Mouse (Mus musculus): Measurements from ENCODE around the gene Ubash3a. TPM values are rescaled to one million over a fixed set of nuclear protein-coding genes. Genes with fewer than 3 reads are reported as not detected.
"Not testable (repeated sequence)": the region's sequence is repeated elsewhere in the genome, so short reads cannot be mapped to it uniquely, and the experiment has no call there.

The Ubash3a gene
- polyA plus RNA-seq, 1 experiment from 2014 or later = 0.19 TPM

DNA sequence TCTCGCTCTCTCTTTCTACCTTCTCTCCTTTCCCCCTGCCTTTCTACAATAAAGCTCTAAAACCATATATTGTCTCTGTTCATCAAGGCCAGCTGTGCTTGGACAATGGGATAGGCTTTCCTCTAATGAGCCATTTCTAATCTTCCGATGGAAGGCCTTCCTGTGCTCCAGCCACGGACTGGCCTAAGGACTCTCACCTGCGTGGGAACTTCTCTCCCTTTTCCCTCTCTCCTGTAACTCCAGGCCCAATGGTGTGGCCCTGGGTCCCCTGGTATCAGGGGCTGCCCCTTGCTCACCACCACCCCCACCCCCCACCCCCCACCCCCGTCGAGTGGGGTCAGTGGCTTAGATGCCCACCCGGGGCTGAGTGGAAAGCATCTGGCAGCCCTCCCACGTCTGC, 63.1 kb downstream of the Ubash3a start:
- H3K4me2 ChIP-seq; ATAC-seq (ENCODE audit: insufficient number of reproducible peaks, insufficient read depth, low FRiP score, low TSS enrichment, low read depth); H3K4me1 ChIP-seq (replicated peaks); H3K4me3 ChIP-seq (replicated peaks); H3K9me3 ChIP-seq; H3K36me3 ChIP-seq; H3K27ac ChIP-seq; H3K27me3 ChIP-seq; H3K9ac ChIP-seq (replicated peaks): not testable (repeated sequence)
- WGBS = 83% methylated on average over 8 of the region's 8 CpGs

DNA sequence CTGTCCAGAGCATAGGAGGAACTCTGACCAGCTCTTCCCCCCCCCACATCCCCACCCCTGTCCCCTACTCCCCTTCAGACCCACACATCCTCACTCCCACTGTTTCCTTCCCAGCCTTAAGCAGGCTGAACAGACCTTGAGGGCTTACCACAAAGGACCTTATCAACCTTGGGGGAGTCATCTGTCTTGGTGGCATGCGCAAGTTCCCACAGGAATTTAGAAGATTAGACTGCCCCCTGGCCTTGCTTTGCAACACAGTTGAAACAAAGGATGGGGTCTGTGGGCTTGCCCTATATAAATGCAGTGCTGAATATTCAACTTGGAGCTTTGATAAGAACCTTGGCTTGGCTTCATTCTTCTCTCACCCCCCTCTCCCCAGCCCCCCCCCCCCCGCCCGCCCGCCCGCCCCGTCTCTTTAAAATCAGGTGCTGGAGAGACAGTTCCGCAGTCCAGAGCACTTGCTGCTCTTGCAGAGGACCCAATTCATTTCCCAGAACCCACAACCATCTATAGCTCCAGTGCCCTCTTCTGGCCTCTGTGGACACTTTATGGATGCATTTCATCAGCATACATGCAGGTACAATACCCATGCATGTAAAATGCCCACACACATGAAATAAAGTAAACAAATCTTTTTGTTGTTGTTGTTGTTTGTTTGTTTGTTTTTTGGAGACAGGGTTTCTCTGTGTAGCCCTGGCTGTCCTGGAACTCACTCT, 63.6 kb downstream of the Ubash3a start:
- Histone ChIP-seq H3K4me1 (replicated peaks) (0 out of 2 replicates have a peak, but pooled peaks cover under 1% of the 10 kb centered on the region), H3K4me3 (replicated peaks) (no peak overlapping the region), H3K36me3 (no peaks in the 10 kb centered on the region), H3K9me3 (no peaks in the 10 kb centered on the region), H3K9ac (replicated peaks) (no peak overlapping the region), H3K4me2 (no peak overlapping the region), H3K27ac (no peak overlapping the region), H3K27me3 (peaks cover 2% of the 10 kb centered on the region)
- WGBS = 95% methylated on average over 2 of the region's 7 CpGs
- ATAC-seq (ENCODE audit: insufficient number of reproducible peaks, insufficient read depth, low FRiP score, low TSS enrichment, low read depth) = no peak

- no peak overlapping the region for H3K9ac ChIP-seq (replicated peaks)
- H3K4me3 ChIP-seq (replicated peaks) = no peak overlapping the region
- no peak for ATAC-seq (ENCODE audit: insufficient number of reproducible peaks, insufficient read depth, low FRiP score, low TSS enrichment, low read depth)
- H3K36me3 ChIP-seq = no peaks in the 10 kb centered on the region
- H3K4me2 ChIP-seq = no peak overlapping the region
- H3K27me3 ChIP-seq = peaks cover 6% of the 10 kb centered on the region
- H3K27ac ChIP-seq = no peak overlapping the region
- peaks cover 9% of the 10 kb centered on the region; the same call in 1 of the 2 replicates for H3K4me1 ChIP-seq (replicated peaks)
- H3K9me3 ChIP-seq = no peaks in the 10 kb centered on the region
- 85% methylated on average over 9 of the region's 9 CpGs for WGBS
Measured at GRCm38 (mm10) chr17:31272416-31273165, 64.9 kb downstream of the Ubash3a start.

DNA sequence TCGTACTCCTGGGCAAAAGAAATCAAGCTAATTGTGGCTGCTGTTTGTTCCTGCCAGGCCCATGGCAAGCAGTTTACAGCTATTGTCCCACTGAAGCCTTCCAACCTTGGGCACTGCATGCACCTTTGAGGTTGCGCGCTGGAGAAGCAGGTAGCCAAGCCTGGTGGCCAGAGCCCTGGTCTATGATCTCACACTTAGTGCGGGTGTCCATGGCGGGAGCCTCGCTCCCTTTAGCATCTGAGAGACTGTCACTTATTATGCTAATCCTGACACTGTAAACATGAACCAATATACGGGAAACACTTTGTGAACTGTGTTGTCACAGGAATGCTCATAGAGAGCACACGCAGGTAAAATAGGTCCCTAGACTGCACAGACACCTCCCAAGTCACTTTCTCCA, 66.0 kb downstream of the Ubash3a start:
- Histone ChIP-seq H3K4me1 (replicated peaks) (peaks cover 10% of the 10 kb centered on the region; the same call in 1 of the 2 replicates), H3K9me3 (no peaks in the 10 kb centered on the region), H3K4me3 (replicated peaks) (no peak overlapping the region), H3K9ac (replicated peaks) (no peak overlapping the region), H3K36me3 (no peaks in the 10 kb centered on the region), H3K27me3 (peaks cover 6% of the 10 kb centered on the region), H3K4me2 (no peak overlapping the region), H3K27ac (no peak overlapping the region)
- ATAC-seq (ENCODE audit: insufficient number of reproducible peaks, insufficient read depth, low FRiP score, low TSS enrichment, low read depth) = no peak
- WGBS = 87% methylated on average over 8 of the region's 8 CpGs

DNA sequence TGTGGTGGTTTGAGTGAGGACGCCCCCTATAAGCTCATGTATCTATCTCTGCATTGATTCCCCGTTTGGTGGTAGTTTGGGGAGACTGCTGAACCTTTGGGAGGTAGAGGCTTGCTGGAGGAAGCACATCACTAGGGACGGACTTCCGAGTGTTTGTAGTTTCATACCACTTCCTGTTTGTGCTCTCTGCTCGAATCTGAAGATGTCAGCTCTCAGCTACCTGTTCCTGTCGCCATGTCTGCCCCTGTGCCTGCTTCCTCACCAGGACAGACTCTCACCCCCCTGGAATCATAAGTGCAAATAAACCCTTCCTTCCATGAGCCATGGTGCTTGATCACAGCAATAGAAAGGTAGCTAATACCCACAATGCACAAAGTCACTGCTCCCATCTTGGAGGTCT, 67.5 kb downstream of the Ubash3a start:
- no peaks in the 10 kb centered on the region for H3K36me3 ChIP-seq
- no peak overlapping the region for H3K4me2 ChIP-seq
- no peak overlapping the region for H3K27ac ChIP-seq
- no peaks in the 10 kb centered on the region for H3K9me3 ChIP-seq
- H3K9ac ChIP-seq (replicated peaks) = no peak overlapping the region
- H3K4me1 ChIP-seq (replicated peaks) = peaks cover 10% of the 10 kb centered on the region; the same call in 1 of the 2 replicates
- peaks cover 6% of the 10 kb centered on the region for H3K27me3 ChIP-seq
- H3K4me3 ChIP-seq (replicated peaks) = no peak overlapping the region
- WGBS = 77% methylated on average over 6 of the region's 6 CpGs
- no peak for ATAC-seq (ENCODE audit: insufficient number of reproducible peaks, insufficient read depth, low FRiP score, low TSS enrichment, low read depth)

DNA sequence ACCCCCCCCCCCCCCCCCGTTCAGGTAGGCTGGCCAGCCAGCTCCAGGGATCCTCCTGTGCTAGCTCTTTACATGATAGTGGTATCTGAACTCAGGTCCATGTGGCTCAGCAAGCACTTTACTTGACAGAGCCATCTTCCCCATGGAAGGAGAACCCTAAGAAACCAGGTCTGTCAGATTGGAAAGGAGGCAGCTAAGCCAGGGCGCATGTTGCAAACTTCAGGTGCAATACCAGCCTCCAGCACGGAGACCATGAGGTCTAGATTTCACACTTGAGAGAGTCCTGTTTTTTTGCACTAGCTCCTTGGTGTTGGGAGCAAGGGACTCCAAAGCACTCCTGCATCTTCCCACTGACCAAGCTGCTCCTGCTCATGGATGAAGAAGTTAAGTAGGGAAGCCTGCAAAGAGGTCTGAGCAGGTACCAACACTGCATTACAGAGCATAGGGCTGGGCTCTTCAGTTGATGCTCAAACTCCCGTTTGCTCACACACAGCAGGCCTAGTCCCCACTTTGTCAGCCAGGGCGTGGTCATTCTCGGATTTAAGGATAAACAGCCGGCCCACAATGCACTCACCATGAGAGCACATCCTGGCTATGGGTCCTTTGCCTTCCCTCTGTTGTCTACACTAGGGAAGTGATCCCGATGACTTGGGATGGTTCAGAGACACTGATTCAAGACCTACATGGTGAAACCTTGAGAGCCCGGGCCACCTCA, 68.7 kb downstream of the Ubash3a start:
- Histone ChIP-seq H3K4me1 (replicated peaks) (peaks cover 10% of the 10 kb centered on the region; the same call in 1 of the 2 replicates), H3K4me3 (replicated peaks) (peak overlapping the region; percentile 46), H3K27ac (no peak overlapping the region), H3K4me2 (peak overlapping the region; percentile 89), H3K9ac (replicated peaks) (0 out of 2 replicates have a peak overlapping the region, but pooled peaks have one; percentile 40), H3K9me3 (no peaks in the 10 kb centered on the region), H3K36me3 (no peaks in the 10 kb centered on the region), H3K27me3 (peaks cover 6% of the 10 kb centered on the region)
- 19% methylated on average over 9 of the region's 9 CpGs for WGBS
- no peak for ATAC-seq (ENCODE audit: insufficient number of reproducible peaks, insufficient read depth, low FRiP score, low TSS enrichment, low read depth)

- Histone ChIP-seq H3K4me1 (replicated peaks) (peaks cover 10% of the 10 kb centered on the region; the same call in 1 of the 2 replicates), H3K27me3 (peaks cover 6% of the 10 kb centered on the region), H3K4me3 (replicated peaks) (peak within 1 kb of the TSS; percentile 46), H3K27ac (no peak within 1 kb of the TSS), H3K4me2 (peak within 1 kb of the TSS; percentile 89), H3K36me3 (no peaks in the 10 kb centered on the region), H3K9me3 (no peaks in the 10 kb centered on the region), H3K9ac (replicated peaks) (peak within 1 kb of the TSS; percentile 40; the same call in 1 of the 2 replicates)
- ATAC-seq (ENCODE audit: insufficient number of reproducible peaks, insufficient read depth, low FRiP score, low TSS enrichment, low read depth) = peak; percentile 78
- 10% methylated on average over 44 of the region's 44 CpGs for WGBS
Measured at GRCm38 (mm10) chr17:31276922-31277918, 69.5 kb downstream of the Ubash3a start, which contains the start of gene Rsph1. Gene Rsph1, minus strand, starts transcription at chr17:31277383.

GRCm38 (mm10) chr17:31277931-31278330, 70.3 kb downstream of the Ubash3a start:
- Histone ChIP-seq H3K27me3 (peaks cover 6% of the 10 kb centered on the region), H3K9ac (replicated peaks) (no peak overlapping the region), H3K36me3 (no peaks in the 10 kb centered on the region), H3K4me3 (replicated peaks) (no peak overlapping the region), H3K9me3 (no peaks in the 10 kb centered on the region), H3K4me2 (no peak overlapping the region), H3K4me1 (replicated peaks) (peaks cover 14% of the 10 kb centered on the region; the same call in 1 of the 2 replicates), H3K27ac (no peak overlapping the region)
- WGBS = 80% methylated on average over 4 of the region's 4 CpGs
- no peak for ATAC-seq (ENCODE audit: insufficient number of reproducible peaks, insufficient read depth, low FRiP score, low TSS enrichment, low read depth)

GRCm38 (mm10) chr17:31279541-31279940, 71.9 kb downstream of the Ubash3a start:
- no peak overlapping the region for H3K9ac ChIP-seq (replicated peaks)
- H3K9me3 ChIP-seq = no peaks in the 10 kb centered on the region
- no peaks in the 10 kb centered on the region for H3K36me3 ChIP-seq
- H3K4me1 ChIP-seq (replicated peaks) = peaks cover 14% of the 10 kb centered on the region; the same call in 1 of the 2 replicates
- H3K27ac ChIP-seq = no peak overlapping the region
- H3K4me3 ChIP-seq (replicated peaks) = no peak overlapping the region
- H3K4me2 ChIP-seq = no peak overlapping the region
- no peak for ATAC-seq (ENCODE audit: insufficient number of reproducible peaks, insufficient read depth, low FRiP score, low TSS enrichment, low read depth)
- WGBS = 73% methylated on average over 9 of the region's 9 CpGs
- peaks cover 6% of the 10 kb centered on the region for H3K27me3 ChIP-seq

DNA sequence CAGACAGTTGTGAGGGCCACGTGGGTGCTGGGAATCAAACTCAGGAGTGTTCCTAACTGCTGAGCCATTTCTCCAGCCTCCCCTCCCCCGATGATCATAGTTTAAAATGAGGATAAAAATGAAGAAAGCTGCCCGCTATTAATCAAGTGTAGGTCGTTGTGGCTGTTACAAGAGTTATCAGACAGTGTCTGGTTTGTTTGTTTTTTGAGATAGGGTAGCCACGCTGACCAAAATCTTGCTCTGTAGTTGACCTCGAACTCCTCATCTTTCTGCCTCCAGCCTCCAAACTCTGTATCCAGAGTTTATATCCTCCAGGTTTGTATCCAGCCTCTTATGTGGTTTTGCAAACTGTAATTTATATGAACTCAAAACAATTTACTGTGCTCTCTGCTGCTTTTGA, 72.6 kb downstream of the Ubash3a start:
- WGBS = 68% methylated on average over 6 of the region's 6 CpGs
- Histone ChIP-seq H3K4me2 (no peak overlapping the region), H3K9me3 (no peaks in the 10 kb centered on the region), H3K9ac (replicated peaks) (no peak overlapping the region), H3K27ac (no peak overlapping the region), H3K27me3 (peaks cover 6% of the 10 kb centered on the region), H3K4me3 (replicated peaks) (no peak overlapping the region), H3K4me1 (replicated peaks) (peaks cover 14% of the 10 kb centered on the region; the same call in 1 of the 2 replicates), H3K36me3 (no peaks in the 10 kb centered on the region)
- ATAC-seq (ENCODE audit: insufficient number of reproducible peaks, insufficient read depth, low FRiP score, low TSS enrichment, low read depth) = no peak
